Mouse (Mus musculus): ENCODE measurements around the gene Eif5a.

- TF ChIP-seq CTCF (IDR thresholded peaks at IDR 0.05; ENCODE audit: low read depth) (peak; percentile 31), EP300 (IDR thresholded peaks at IDR 0.05; ENCODE audit: low read depth) (no peak)
These were observed 29.2 kb upstream of the Eif5a start for GRCm38 (mm10) chr11:69950807-69951459.

Measured in heart, postnatal 0 days (tissue).